Mouse (Mus musculus): ENCODE measurements around the gene Nav2. TPM values are rescaled to one million over a fixed set of nuclear protein-coding genes. Genes with fewer than 3 reads are reported as not detected.

The Nav2 gene
- polyA plus RNA-seq, 1 experiment, result 46.2 TPM

GRCm38 (mm10) chr7:49326136-49326722 lies 417.7 kb downstream of the Nav2 start:
- no peak for DNase-seq
- Histone ChIP-seq H3K4me3 (ENCODE audit: control insufficient read depth, insufficient read depth, low read length) (no peak overlapping the region), H3K4me1 (replicated peaks; ENCODE audit: control insufficient read depth, insufficient read depth, low read length) (no peaks in the 10 kb centered on the region), H3K36me3 (ENCODE audit: control insufficient read depth, insufficient read depth, low read length) (no peaks in the 10 kb centered on the region), H3K27ac (ENCODE audit: control insufficient read depth, insufficient read depth, low read length) (no peak overlapping the region), H3K27me3 (ENCODE audit: control insufficient read depth, insufficient read depth, low read length) (no peaks in the 10 kb centered on the region)
- 35% methylated on average over 5 of the region's 5 CpGs for WGBS
- TF ChIP-seq POLR2A (IDR thresholded peaks at IDR 0.05; ENCODE audit: control insufficient read depth, extremely low read depth, insufficient read depth, low read length, poor library complexity) (no peak), CTCF (IDR thresholded peaks at IDR 0.05; ENCODE audit: borderline replicate concordance, control insufficient read depth, extremely low read depth, insufficient read depth, low read length, poor library complexity) (no peak)

- Histone ChIP-seq H3K4me1 (replicated peaks; ENCODE audit: control insufficient read depth, insufficient read depth, low read length) (no peaks in the 10 kb centered on the region), H3K27me3 (ENCODE audit: control insufficient read depth, insufficient read depth, low read length) (no peaks in the 10 kb centered on the region), H3K36me3 (ENCODE audit: control insufficient read depth, insufficient read depth, low read length) (no peaks in the 10 kb centered on the region), H3K4me3 (ENCODE audit: control insufficient read depth, insufficient read depth, low read length) (no peak overlapping the region), H3K27ac (ENCODE audit: control insufficient read depth, insufficient read depth, low read length) (no peak overlapping the region)
- 95% methylated on average over 9 of the region's 9 CpGs for WGBS
- no peak for DNase-seq
- no peak for TF ChIP-seq CTCF (IDR thresholded peaks at IDR 0.05; ENCODE audit: borderline replicate concordance, control insufficient read depth, extremely low read depth, insufficient read depth, low read length, poor library complexity)
- TF ChIP-seq POLR2A (IDR thresholded peaks at IDR 0.05; ENCODE audit: control insufficient read depth, extremely low read depth, insufficient read depth, low read length, poor library complexity), result no peak
Observed at GRCm38 (mm10) chr7:49326967-49327742, 418.6 kb downstream of the Nav2 start.

- DNase-seq, result no peak
- WGBS, result 92% methylated on average over 4 of the region's 4 CpGs
- H3K36me3 ChIP-seq (ENCODE audit: control insufficient read depth, insufficient read depth, low read length), result no peaks in the 10 kb centered on the region
- H3K4me3 ChIP-seq (ENCODE audit: control insufficient read depth, insufficient read depth, low read length), result no peak overlapping the region
- no peaks in the 10 kb centered on the region for H3K4me1 ChIP-seq (replicated peaks; ENCODE audit: control insufficient read depth, insufficient read depth, low read length)
- H3K27ac ChIP-seq (ENCODE audit: control insufficient read depth, insufficient read depth, low read length), result no peak overlapping the region
- no peaks in the 10 kb centered on the region for H3K27me3 ChIP-seq (ENCODE audit: control insufficient read depth, insufficient read depth, low read length)
- TF ChIP-seq POLR2A (IDR thresholded peaks at IDR 0.05; ENCODE audit: control insufficient read depth, extremely low read depth, insufficient read depth, low read length, poor library complexity) (no peak), CTCF (IDR thresholded peaks at IDR 0.05; ENCODE audit: borderline replicate concordance, control insufficient read depth, extremely low read depth, insufficient read depth, low read length, poor library complexity) (no peak)
Observed at GRCm38 (mm10) chr7:49330181-49330580, 421.7 kb downstream of the Nav2 start.

- Histone ChIP-seq H3K27me3 (ENCODE audit: control insufficient read depth, insufficient read depth, low read length) (no peaks in the 10 kb centered on the region), H3K27ac (ENCODE audit: control insufficient read depth, insufficient read depth, low read length) (no peak overlapping the region), H3K36me3 (ENCODE audit: control insufficient read depth, insufficient read depth, low read length) (no peaks in the 10 kb centered on the region), H3K4me1 (replicated peaks; ENCODE audit: control insufficient read depth, insufficient read depth, low read length) (no peaks in the 10 kb centered on the region; the same call in 1 of the 2 replicates), H3K4me3 (ENCODE audit: control insufficient read depth, insufficient read depth, low read length) (no peak overlapping the region)
- WGBS, result 86% methylated on average over 4 of the region's 4 CpGs
- TF ChIP-seq CTCF (IDR thresholded peaks at IDR 0.05; ENCODE audit: borderline replicate concordance, control insufficient read depth, extremely low read depth, insufficient read depth, low read length, poor library complexity) (no peak), POLR2A (IDR thresholded peaks at IDR 0.05; ENCODE audit: control insufficient read depth, extremely low read depth, insufficient read depth, low read length, poor library complexity) (no peak)
- DNase-seq, result no peak
Observed at GRCm38 (mm10) chr7:49331939-49332338, 423.4 kb downstream of the Nav2 start.

GRCm38 (mm10) chr7:49332644-49333043 lies 424.1 kb downstream of the Nav2 start:
- Histone ChIP-seq H3K27ac (ENCODE audit: control insufficient read depth, insufficient read depth, low read length) (no peak overlapping the region), H3K27me3 (ENCODE audit: control insufficient read depth, insufficient read depth, low read length) (no peaks in the 10 kb centered on the region), H3K4me1 (replicated peaks; ENCODE audit: control insufficient read depth, insufficient read depth, low read length) (no peaks in the 10 kb centered on the region; the same call in 1 of the 2 replicates), H3K4me3 (ENCODE audit: control insufficient read depth, insufficient read depth, low read length) (no peak overlapping the region), H3K36me3 (ENCODE audit: control insufficient read depth, insufficient read depth, low read length) (no peaks in the 10 kb centered on the region)
- TF ChIP-seq POLR2A (IDR thresholded peaks at IDR 0.05; ENCODE audit: control insufficient read depth, extremely low read depth, insufficient read depth, low read length, poor library complexity) (no peak), CTCF (IDR thresholded peaks at IDR 0.05; ENCODE audit: borderline replicate concordance, control insufficient read depth, extremely low read depth, insufficient read depth, low read length, poor library complexity) (no peak)
- DNase-seq, result no peak
- 90% methylated on average over 7 of the region's 7 CpGs for WGBS

- Histone ChIP-seq H3K27ac (ENCODE audit: control insufficient read depth, insufficient read depth, low read length) (no peak overlapping the region), H3K4me3 (ENCODE audit: control insufficient read depth, insufficient read depth, low read length) (no peak overlapping the region), H3K36me3 (ENCODE audit: control insufficient read depth, insufficient read depth, low read length) (no peaks in the 10 kb centered on the region), H3K4me1 (replicated peaks; ENCODE audit: control insufficient read depth, insufficient read depth, low read length) (no peaks in the 10 kb centered on the region; the same call in 1 of the 2 replicates), H3K27me3 (ENCODE audit: control insufficient read depth, insufficient read depth, low read length) (no peaks in the 10 kb centered on the region)
- TF ChIP-seq POLR2A (IDR thresholded peaks at IDR 0.05; ENCODE audit: control insufficient read depth, extremely low read depth, insufficient read depth, low read length, poor library complexity) (no peak), CTCF (IDR thresholded peaks at IDR 0.05; ENCODE audit: borderline replicate concordance, control insufficient read depth, extremely low read depth, insufficient read depth, low read length, poor library complexity) (no peak)
- WGBS, result 94% methylated on average over 5 of the region's 5 CpGs
- DNase-seq, result no peak
Observed at GRCm38 (mm10) chr7:49334163-49334562, 425.6 kb downstream of the Nav2 start.
